Mouse (Mus musculus) MEL (cell line): ENCODE measurements around the gene Atp6v1e1. TPM values are rescaled to one million over a fixed set of nuclear protein-coding genes. Genes with fewer than 3 reads are reported as not detected.

ENCODE experiments used
- DNase-seq: peaks from one replicate; pipeline ENCODE4 v3.0.0; 2011; ENCODE audit warnings: low read depth, low spot score
- H3K27ac ChIP-seq: 2 replicates; pipeline ENCODE4 v1.5.1; 2012; ENCODE audit warnings: low read depth, mild to moderate bottlenecking, control low read depth, low read length, moderate library complexity; ENCODE audit not compliant: control insufficient read depth
- H3K27me3 ChIP-seq, 2 experiments: fragments of 150-350 bp in 1 of 2; sonication (generic) in 1 of 2; 2 replicates each; pipeline ENCODE4 v1.6.1; 2012; ENCODE audit warnings: low read length in 2 of 2, mild to moderate bottlenecking in 2 of 2, improper control_type of control experiment in 1 of 2, moderate library complexity in 1 of 2; ENCODE audit not compliant: insufficient read depth in 2 of 2, control insufficient read depth in 1 of 2
- H3K36me3 ChIP-seq, 2 experiments: 2 replicates each; pipeline ENCODE4 v1.6.1; 2012 to 2014; ENCODE audit warnings: low read length in 2 of 2, improper control_type of control experiment in 1 of 2, inconsistent platforms in 1 of 2, mild to moderate bottlenecking in 1 of 2; ENCODE audit not compliant: insufficient read depth in 2 of 2, control insufficient read depth in 1 of 2
- H3K4me1 ChIP-seq, 2 experiments: fragments of 150-350 bp in 1 of 2; sonication (generic) in 1 of 2; 2 replicates each; pipeline ENCODE4 v1.6.1; 2012; ENCODE audit warnings: low read length in 2 of 2, improper control_type of control experiment in 1 of 2, mild to moderate bottlenecking in 1 of 2; ENCODE audit not compliant: insufficient read depth in 2 of 2, control insufficient read depth in 1 of 2
- H3K4me3 ChIP-seq, 2 experiments: fragments of 150-350 bp in 1 of 2; sonication (generic) in 1 of 2; 2 replicates each; pipeline ENCODE4 v1.5.1; 2012; ENCODE audit warnings: low read depth in 2 of 2, low read length in 2 of 2, mild to moderate bottlenecking in 2 of 2, moderate library complexity in 2 of 2, control low read depth in 1 of 2, improper control_type of control experiment in 1 of 2; ENCODE audit not compliant: control insufficient read depth in 1 of 2, insufficient read depth in 1 of 2
- H3K79me2 ChIP-seq: 2 replicates; pipeline ENCODE4 v1.6.1; 2012; ENCODE audit warnings: mild to moderate bottlenecking, low read length, moderate library complexity; ENCODE audit not compliant: control insufficient read depth, poor library complexity, insufficient read depth
- H3K9ac ChIP-seq: 2 replicates; pipeline ENCODE4 v1.6.1; 2012; ENCODE audit warnings: low read depth, mild to moderate bottlenecking, control low read depth, low read length, moderate library complexity; ENCODE audit not compliant: control insufficient read depth, poor library complexity, severe bottlenecking
- H3K9me3 ChIP-seq: fragments of 150-350 bp; sonication (generic); replicated peaks from 2 replicates; pipeline ENCODE4 v1.6.1; 2012; ENCODE audit warnings: mild to moderate bottlenecking, low read length, improper control_type of control experiment, moderate library complexity; ENCODE audit not compliant: insufficient read depth
- BHLHE40 ChIP-seq: IDR thresholded peaks from 2 replicates; pipeline ENCODE4 v1.6.1; 2012; ENCODE audit warnings: low read depth, mild to moderate bottlenecking, inconsistent platforms, low read length, improper control_type of control experiment, borderline replicate concordance
- CHD1 ChIP-seq: IDR thresholded peaks from 2 replicates; pipeline ENCODE4 v1.6.1; 2012; ENCODE audit warnings: low read depth, mild to moderate bottlenecking, inconsistent platforms, low read length, improper control_type of control experiment
- CHD2 ChIP-seq: IDR thresholded peaks from 2 replicates; pipeline ENCODE4 v1.6.1; 2011; ENCODE audit warnings: low read length, improper control_type of control experiment
- CTCF ChIP-seq, 3 experiments: IDR thresholded peaks in 2 of 3; conservative IDR thresholded peaks in 1 of 3; 2 replicates each; pipeline ENCODE4 v1.5.1; 2011 to 2012; ENCODE audit warnings: low read length in 3 of 3, low read depth in 2 of 3, mild to moderate bottlenecking in 2 of 3, improper control_type of control experiment in 1 of 3, inconsistent platforms in 1 of 3, mixed read lengths in 1 of 3, moderate library complexity in 1 of 3; ENCODE audit not compliant: control insufficient read depth in 1 of 3, insufficient read depth in 1 of 3, poor library complexity in 1 of 3, severe bottlenecking in 1 of 3
- EP300 ChIP-seq, 2 experiments: IDR thresholded peaks; 2 replicates each; pipeline ENCODE4 v1.6.1; 2011; ENCODE audit warnings: improper control_type of control experiment in 2 of 2, low read length in 2 of 2, low read depth in 1 of 2, mild to moderate bottlenecking in 1 of 2
- ETS1 ChIP-seq: IDR thresholded peaks from 2 replicates; pipeline ENCODE4 v1.6.1; 2012; ENCODE audit warnings: low read depth, mild to moderate bottlenecking, inconsistent platforms, low read length, improper control_type of control experiment, moderate library complexity
- GABPA ChIP-seq: IDR thresholded peaks from 2 replicates; pipeline ENCODE4 v1.6.1; 2012; ENCODE audit warnings: low read depth, mild to moderate bottlenecking, inconsistent platforms, low read length, improper control_type of control experiment, moderate library complexity
- GATA1 ChIP-seq: IDR thresholded peaks from 2 replicates; pipeline ENCODE4 v1.6.1; 2011; ENCODE audit warnings: low read depth, low read length, improper control_type of control experiment
- HCFC1 ChIP-seq: IDR thresholded peaks from 2 replicates; pipeline ENCODE4 v1.6.1; 2012; ENCODE audit warnings: low read depth, mild to moderate bottlenecking, inconsistent platforms, low read length, improper control_type of control experiment, moderate library complexity
- KAT2A ChIP-seq: conservative IDR thresholded peaks from 2 replicates; pipeline ENCODE4 v1.6.1; 2012; ENCODE audit warnings: low read depth, low read length, improper control_type of control experiment, inconsistent platforms
- MXI1 ChIP-seq: IDR thresholded peaks from 2 replicates; pipeline ENCODE4 v1.6.1; 2011; ENCODE audit warnings: mild to moderate bottlenecking, low read depth, low read length, improper control_type of control experiment
- MYC ChIP-seq: IDR thresholded peaks from 2 replicates; pipeline ENCODE4 v1.6.1; 2011; ENCODE audit warnings: low read depth, mild to moderate bottlenecking, low read length, improper control_type of control experiment, moderate library complexity
- POLR2A ChIP-seq, 2 experiments: IDR thresholded peaks; 2 replicates each; pipeline ENCODE4 v1.6.1; 2011 to 2012; ENCODE audit warnings: low read length in 2 of 2, mild to moderate bottlenecking in 2 of 2, control low read depth in 1 of 2, improper control_type of control experiment in 1 of 2, low read depth in 1 of 2, moderate library complexity in 1 of 2; ENCODE audit not compliant: control insufficient read depth in 1 of 2, insufficient read depth in 1 of 2, poor library complexity in 1 of 2
- SIN3A ChIP-seq: IDR thresholded peaks from 2 replicates; pipeline ENCODE4 v1.6.1; 2012; ENCODE audit warnings: low read length, improper control_type of control experiment, inconsistent platforms
- TBP ChIP-seq: IDR thresholded peaks from 2 replicates; pipeline ENCODE4 v1.8.0; 2011; ENCODE audit warnings: low read depth, low read length, improper control_type of control experiment
- TCF12 ChIP-seq: IDR thresholded peaks from 2 replicates; pipeline ENCODE4 v1.6.1; 2014; ENCODE audit warnings: low read depth, mild to moderate bottlenecking, inconsistent platforms, low read length, improper control_type of control experiment, moderate library complexity
- UBTF ChIP-seq: IDR thresholded peaks from 2 replicates; pipeline ENCODE4 v1.6.1; 2012; ENCODE audit warnings: low read depth, mild to moderate bottlenecking, inconsistent platforms, low read length, improper control_type of control experiment, moderate library complexity, borderline replicate concordance; ENCODE audit not compliant: insufficient read depth
- ZC3H11A ChIP-seq: IDR thresholded peaks from 2 replicates; pipeline ENCODE4 v1.6.1; 2012; ENCODE audit warnings: low read depth, mild to moderate bottlenecking, inconsistent platforms, low read length, improper control_type of control experiment
- ZNF384 ChIP-seq: IDR thresholded peaks from 2 replicates; pipeline ENCODE4 v1.6.1; 2012; ENCODE audit warnings: low read depth, mild to moderate bottlenecking, inconsistent platforms, low read length, improper control_type of control experiment
- polyA plus RNA-seq, 2 experiments: library from polyadenylated mRNA; stranded (reverse) in 1 of 2; unstranded in 1 of 2; fragments of >175 nt in 1 of 2; fragments of >200 nt in 1 of 2; gene quantifications; 2 replicates each; pipeline versions ENCODE4 v1.2.1 to v1.2.4; 2012; ENCODE audit warnings: low replicate concordance in 2 of 2, low read depth in 1 of 2; ENCODE audit not compliant: insufficient read length in 2 of 2, insufficient read depth in 1 of 2, missing spikeins in 1 of 2
- total RNA-seq: library from RNA; depleted of rRNA; stranded (reverse); fragments of 300-350 nt; gene quantifications from 2 replicates; pipeline ENCODE4 v1.2.3, GENCODE M21; 2012

The Atp6v1e1 gene
- total and polyA plus RNA-seq, 3 experiments = 123 to 129 TPM; not detected in 1

DNA sequence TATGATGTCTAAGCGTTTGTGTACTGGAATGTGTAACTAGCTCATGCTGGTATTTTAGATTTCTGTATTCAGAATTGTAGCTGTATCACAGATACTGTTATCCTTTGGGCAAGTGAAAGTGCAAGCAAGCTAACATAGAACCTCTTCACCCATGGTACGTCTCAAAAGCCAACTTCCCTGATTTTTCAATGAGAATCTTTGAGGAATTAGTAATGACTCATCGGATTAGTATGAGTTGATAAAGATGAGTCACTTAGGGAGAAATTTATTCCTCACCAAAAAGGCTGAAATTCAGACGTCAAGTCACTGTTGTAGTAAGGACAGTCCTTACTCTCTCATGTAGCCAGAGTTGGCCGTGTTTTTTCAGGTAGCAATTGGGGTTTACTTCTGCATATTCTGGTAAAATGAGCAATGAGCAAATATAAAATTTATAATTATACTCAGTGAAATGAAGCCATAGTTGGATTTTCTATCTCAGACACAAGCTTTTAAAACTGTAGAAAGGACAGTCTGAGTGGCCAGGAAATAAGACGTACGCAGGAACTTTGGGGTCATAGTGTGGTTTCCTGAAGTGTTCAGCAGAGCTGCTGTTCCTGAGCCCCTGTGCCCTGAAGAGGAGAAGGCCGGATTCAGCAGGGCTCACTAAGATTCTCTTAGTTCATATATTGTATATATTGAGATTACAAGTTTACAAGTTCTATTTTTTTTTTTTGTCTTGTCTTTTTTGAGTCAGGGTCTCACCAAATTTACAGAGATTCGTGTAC, 43.6 kb upstream of the Atp6v1e1 start:
- DNase-seq = no peak
- H3K27ac ChIP-seq = no peak overlapping the region
- H3K79me2 ChIP-seq = no peaks in the 10 kb centered on the region; the same call in 1 of the 2 replicates
- H3K9ac ChIP-seq = no peak overlapping the region
- H3K27me3 ChIP-seq = no peaks in the 10 kb centered on the region
- peaks cover 2 to 44% of the 10 kb centered on the region in 2 experiments for H3K36me3 ChIP-seq
- peaks cover 0 to 6% of the 10 kb centered on the region in 2 experiments; a peak in 2 of 4 replicates for H3K4me1 ChIP-seq
- H3K4me3 ChIP-seq = no peak overlapping the region
- H3K9me3 ChIP-seq = no peaks in the 10 kb centered on the region
- TF ChIP-seq ZNF384 = no peak
- TF ChIP-seq HCFC1 = no peak
- no peak for TF ChIP-seq KAT2A
- no peak for TF ChIP-seq ZC3H11A
- no peak for TF ChIP-seq CHD1
- no peak for TF ChIP-seq GABPA
- TF ChIP-seq UBTF = no peak
- TF ChIP-seq CTCF (IDR thresholded peaks at IDR 0.05 in 2 of 3, conservative IDR thresholded peaks at IDR 0.05 in 1 of 3; ENCODE audit: control insufficient read depth in 1 of 3, insufficient read depth in 1 of 3, low read depth in 2 of 3, low read length in 3 of 3, poor library complexity in 1 of 3, severe bottlenecking in 1 of 3) = no peak
- TF ChIP-seq POLR2A (IDR thresholded peaks at IDR 0.05; ENCODE audit: control insufficient read depth in 1 of 2, insufficient read depth in 1 of 2, low read depth in 1 of 2, low read length in 2 of 2, poor library complexity in 1 of 2) = no peak
- TF ChIP-seq EP300 (IDR thresholded peaks at IDR 0.05; ENCODE audit: low read depth in 1 of 2, low read length in 2 of 2) = no peak

GRCm38 (mm10) chr6:120860079-120860478, 37.5 kb upstream of the Atp6v1e1 start:
- no peak for TF ChIP-seq GABPA
- TF ChIP-seq TBP = no peak
- TF ChIP-seq HCFC1 = no peak
- Histone ChIP-seq H3K79me2 (peaks cover 23% of the 10 kb centered on the region), H3K4me3 (no peak overlapping the region), H3K9me3 (no peaks in the 10 kb centered on the region), H3K9ac (no peak overlapping the region), H3K27me3 (no peaks in the 10 kb centered on the region), H3K27ac (no peak overlapping the region), H3K36me3 (peaks cover 7 to 41% of the 10 kb centered on the region in 2 experiments), H3K4me1 (peaks cover 3% of the 10 kb centered on the region in 2 experiments)
- DNase-seq = no peak

DNA sequence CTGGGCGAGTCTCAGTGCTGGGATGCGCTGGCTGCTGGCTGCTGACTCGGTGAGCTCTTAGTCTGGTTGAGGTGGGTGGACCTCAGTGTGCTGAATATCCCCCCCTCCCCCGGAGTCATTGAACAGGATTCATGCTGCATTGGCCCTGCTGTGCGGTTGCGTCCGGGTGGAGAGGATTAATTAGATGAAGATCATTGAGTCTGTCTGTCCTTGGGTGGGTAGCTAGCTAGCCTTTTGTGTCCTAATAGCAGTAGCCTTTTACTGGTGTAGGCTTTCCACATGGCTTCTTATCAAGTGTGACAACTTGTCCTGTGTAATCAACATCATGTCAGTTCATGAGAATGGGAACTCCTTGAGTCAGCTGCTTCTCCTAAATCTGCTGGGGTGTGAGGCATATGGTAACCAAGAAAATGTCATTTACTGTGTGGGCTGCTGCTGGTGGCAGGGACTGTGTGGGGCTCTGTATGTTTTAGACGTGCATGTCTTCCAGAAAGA, 35.7 kb upstream of the Atp6v1e1 start:
- no peak overlapping the region for H3K9ac ChIP-seq

More for the DNA sequence above, 35.7 kb upstream of the Atp6v1e1 start:
- no peaks in the 10 kb centered on the region for H3K9me3 ChIP-seq
- no peak overlapping the region for H3K27ac ChIP-seq
- peaks cover 8 to 12% of the 10 kb centered on the region in 2 experiments for H3K4me1 ChIP-seq
- H3K27me3 ChIP-seq = no peaks in the 10 kb centered on the region
- no peak for DNase-seq
- no peak for TF ChIP-seq BHLHE40
- TF ChIP-seq TCF12 = 0 out of 2 replicates have a peak, but pooled peaks have one; percentile 6
- peak; percentile 72; the same call in 1 of the 2 replicates for TF ChIP-seq MXI1
- peak; percentile 65 for TF ChIP-seq SIN3A
- no peak for TF ChIP-seq CHD2
- peak; percentile 43; the same call in 1 of the 2 replicates for TF ChIP-seq GATA1
- peak; percentile 83 for TF ChIP-seq ETS1
- TF ChIP-seq MYC = 0 out of 2 replicates have a peak, but pooled peaks have one; percentile 17
- peaks cover 17 to 35% of the 10 kb centered on the region in 2 experiments for H3K36me3 ChIP-seq
- H3K79me2 ChIP-seq = peaks cover 24% of the 10 kb centered on the region
- no peak overlapping the region for H3K4me3 ChIP-seq
